Comparison of ENCODE assay signal across 10 mouse cellular contexts in the genomic region with DNA sequence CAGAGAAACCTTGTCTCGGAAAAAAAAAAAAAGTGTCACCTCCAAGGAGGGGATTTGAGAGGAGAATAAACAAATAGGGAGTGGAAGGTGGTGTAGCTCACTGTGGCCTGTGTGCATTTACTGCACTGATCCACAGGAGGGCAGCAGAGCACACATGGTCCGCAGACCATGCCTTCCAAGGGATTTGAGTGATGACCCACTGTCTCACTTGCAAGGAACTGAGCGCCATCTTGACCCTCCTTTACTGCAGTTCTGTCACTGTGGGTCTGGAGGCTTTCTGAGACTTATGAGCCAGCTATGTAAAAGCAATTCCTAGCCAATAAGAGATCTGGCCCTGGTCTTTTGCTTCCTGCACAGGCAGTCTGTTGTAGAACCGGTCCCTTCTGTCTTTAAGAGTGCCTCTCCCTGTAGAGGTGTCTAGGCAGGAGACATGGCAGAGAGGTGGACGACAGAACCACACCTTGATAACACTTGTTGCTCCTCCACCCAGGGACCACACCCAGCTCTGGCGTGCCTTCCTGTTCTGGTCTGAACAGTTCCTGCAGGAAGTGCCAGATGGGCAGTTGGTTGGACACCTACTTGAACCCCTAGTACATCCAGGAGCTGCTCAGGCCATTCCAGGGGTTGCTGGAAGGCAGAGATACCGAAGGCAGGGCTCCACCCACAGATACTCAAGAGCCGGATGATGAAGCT. TPM values are rescaled to one million over a fixed set of nuclear protein-coding genes. Genes with fewer than 3 reads are reported as not detected.
A peak's percentile ranks its signal among the peaks of the same experiment; 100 is the strongest.
DNase-seq lines count a peak whose midpoint lies in the region; ATAC-seq and TF ChIP-seq lines count a peak whose summit lies in the region.
"Had no signal": no experiment of that assay in that cellular context is flagged by ENCODE, and none has a peak within 500 bp of the region (broad histone marks: within the 10 kb centered on the region; RNA-seq: fewer than 3 reads in every experiment).

No protein-coding gene starts in this region.

- TF ChIP-seq RAD21 in CH12.LX (IDR thresholded peaks at IDR 0.05; ENCODE audit: low read depth, low read length): peak; percentile 85

- dilution Hi-C loops in CH12.LX (cut with MboI; ENCODE audit: extremely low pct_ligation_motif_present, extremely low pct_unique_long_range_greater_than_20kb, low sequenced_read_pairs): no loop called here

- peak; percentile 88 to 94 for TF ChIP-seq CTCF in CH12.LX (conservative IDR thresholded peaks at IDR 0.05 in 1 of 2, IDR thresholded peaks at IDR 0.05 in 1 of 2; ENCODE audit: low read depth in 2 of 2, low read length in 2 of 2)
- peak; percentile 97 for TF ChIP-seq CTCF in gastrocnemius, adult 2 months (IDR thresholded peaks at IDR 0.05)

- no peaks in the 10 kb centered on the region for H3K9me3 ChIP-seq in hindbrain, embryonic 10.5 days
- H3K9me3 ChIP-seq in hindbrain, embryonic 16.5 days (ENCODE audit: control insufficient read depth, low read length): no peaks in the 10 kb centered on the region
- peaks cover 2% of the 10 kb centered on the region for H3K9me3 ChIP-seq in CH12.LX (replicated peaks; ENCODE audit: low read length)
- no peaks in the 10 kb centered on the region for H3K9me3 ChIP-seq in stomach, embryonic 16.5 days (replicated peaks; ENCODE audit: control insufficient read depth, low read length)
- H3K9me3 ChIP-seq: embryonic facial prominence, embryonic 12.5 days; liver, embryonic 15.5 days had no signal

- 55% methylated on average over 8 of the region's 8 CpGs for WGBS in hindbrain, embryonic 10.5 days
- WGBS in hindbrain, embryonic 16.5 days: 56% methylated on average over 8 of the region's 8 CpGs
- 42% methylated on average over 8 of the region's 8 CpGs for WGBS in stomach, embryonic 16.5 days

- in situ Hi-C loops in CH12.LX (cut with MboI; ENCODE audit: low pct_ligation_motif_present, low pct_unique_long_range_greater_than_20kb, low sequenced_read_pairs): loop anchor here (5.0 to 25.0 kb wide), 2 partner anchors 125 to 435 kb away; a partner anchor contains a TSS

- H3K4me3 ChIP-seq in hindbrain, embryonic 10.5 days: no peak overlapping the region
- no peak overlapping the region for H3K4me3 ChIP-seq in hindbrain, embryonic 16.5 days (ENCODE audit: low read length)
- H3K4me3 ChIP-seq in CH12.LX (replicated peaks in 1 of 3; ENCODE audit: low read depth in 2 of 3, low read length in 2 of 3, poor library complexity in 1 of 3): no peak overlapping the region
- H3K4me3 ChIP-seq in gastrocnemius, adult 2 months: no peak overlapping the region
- no peak overlapping the region for H3K4me3 ChIP-seq in stomach, embryonic 16.5 days (replicated peaks; ENCODE audit: low read length)
- H3K4me3 ChIP-seq: embryonic facial prominence, embryonic 12.5 days; liver, embryonic 15.5 days had no signal

- no peak overlapping the region for H3K4me2 ChIP-seq in hindbrain, embryonic 16.5 days (ENCODE audit: low read length)
- H3K4me2 ChIP-seq in CH12.LX (ENCODE audit: insufficient read depth, low read depth, poor library complexity, severe bottlenecking): no peak overlapping the region
- no peak overlapping the region for H3K4me2 ChIP-seq in stomach, embryonic 16.5 days (ENCODE audit: low read depth, low read length)
- H3K4me2 ChIP-seq: embryonic facial prominence, embryonic 12.5 days; liver, embryonic 15.5 days had no signal

- DNase-seq in hindbrain, embryonic 10.5 days (ENCODE audit: low spot score): peak; percentile 71
- peak; percentile 51 for DNase-seq in CH12.LX (ENCODE audit: extremely low read depth)
- peak; percentile 9 for DNase-seq in c-Kit-negative CD71-positive TER-119-positive erythroid progenitor cells, embryonic 14.5 days (ENCODE audit: low read depth, low spot score)
- peak; percentile 71 for DNase-seq in gastrocnemius, adult 2 months
- DNase-seq in kidney, postnatal 25 days: peak; percentile 54 to 74

- TF ChIP-seq EP300 in CH12.LX (IDR thresholded peaks at IDR 0.05; ENCODE audit: low read length): no peak

- no peak for ATAC-seq in hindbrain, embryonic 16.5 days
- ATAC-seq in megakaryocyte, adult 5-6 weeks (ENCODE audit: poor library complexity, severe bottlenecking): peak; percentile 90
- ATAC-seq in stomach, embryonic 16.5 days (ENCODE audit: insufficient read depth, low FRiP score): no peak

- no peak for TF ChIP-seq POLR2A in CH12.LX (IDR thresholded peaks at IDR 0.05; ENCODE audit: low read depth, low read length)

- H3K36me3 ChIP-seq in hindbrain, embryonic 10.5 days: no peaks in the 10 kb centered on the region
- H3K36me3 ChIP-seq in hindbrain, embryonic 16.5 days (ENCODE audit: control insufficient read depth, insufficient read depth, low read length): no peaks in the 10 kb centered on the region
- no peaks in the 10 kb centered on the region for H3K36me3 ChIP-seq in CH12.LX (replicated peaks in 1 of 2; ENCODE audit: control insufficient read depth in 1 of 2, insufficient read depth in 1 of 2, low read length in 1 of 2)
- no peaks in the 10 kb centered on the region for H3K36me3 ChIP-seq in stomach, embryonic 16.5 days (ENCODE audit: control insufficient read depth, insufficient read depth, low read length)
- H3K36me3 ChIP-seq: embryonic facial prominence, embryonic 12.5 days; liver, embryonic 15.5 days had no signal

- no peak overlapping the region for H3K9ac ChIP-seq in hindbrain, embryonic 16.5 days (ENCODE audit: low read depth, low read length)
- no peak overlapping the region for H3K9ac ChIP-seq in CH12.LX (ENCODE audit: insufficient read depth, low read depth)
- no peak overlapping the region for H3K9ac ChIP-seq in stomach, embryonic 16.5 days (ENCODE audit: low read length)
- H3K9ac ChIP-seq: embryonic facial prominence, embryonic 12.5 days; liver, embryonic 15.5 days had no signal

- H3K27ac ChIP-seq in hindbrain, embryonic 10.5 days: peak overlapping the region; percentile 74
- H3K27ac ChIP-seq in hindbrain, embryonic 16.5 days (ENCODE audit: low read depth, low read length): no peak overlapping the region
- no peak overlapping the region for H3K27ac ChIP-seq in CH12.LX (ENCODE audit: insufficient read depth, low read depth)
- H3K27ac ChIP-seq in gastrocnemius, adult 2 months: no peak overlapping the region
- peak overlapping the region; percentile 20; the same call in 1 of the 2 replicates for H3K27ac ChIP-seq in stomach, embryonic 16.5 days (ENCODE audit: low read length)
- H3K27ac ChIP-seq: embryonic facial prominence, embryonic 12.5 days; liver, embryonic 15.5 days had no signal

- peaks cover 26% of the 10 kb centered on the region for H3K4me1 ChIP-seq in hindbrain, embryonic 10.5 days (replicated peaks)
- H3K4me1 ChIP-seq in hindbrain, embryonic 16.5 days (ENCODE audit: control insufficient read depth, insufficient read depth, low read depth, low read length): peaks cover 7% of the 10 kb centered on the region
- H3K4me1 ChIP-seq in CH12.LX (ENCODE audit: control insufficient read depth in 1 of 2, insufficient read depth in 2 of 2): no peaks in the 10 kb centered on the region
- peaks cover under 1% of the 10 kb centered on the region; the same call in 1 of the 2 replicates for H3K4me1 ChIP-seq in stomach, embryonic 16.5 days (ENCODE audit: control insufficient read depth, insufficient read depth, low read length)

- no peaks in the 10 kb centered on the region for H3K79me2 ChIP-seq in CH12.LX (replicated peaks; ENCODE audit: control insufficient read depth, extremely low read depth, insufficient read depth, poor library complexity, severe bottlenecking)

- peaks cover 42% of the 10 kb centered on the region for H3K27me3 ChIP-seq in hindbrain, embryonic 10.5 days (ENCODE audit: insufficient read depth, poor library complexity, severe bottlenecking)
- no peaks in the 10 kb centered on the region for H3K27me3 ChIP-seq in hindbrain, embryonic 16.5 days (replicated peaks; ENCODE audit: control insufficient read depth, insufficient read depth, low read length)
- H3K27me3 ChIP-seq in CH12.LX (replicated peaks): peaks cover 93% of the 10 kb centered on the region
- H3K27me3 ChIP-seq in stomach, embryonic 16.5 days (ENCODE audit: control insufficient read depth, insufficient read depth, low read length): no peaks in the 10 kb centered on the region

- intact Hi-C loops in gastrocnemius, adult 2 months (cut with DNase I): loop anchor here (1.0 to 10.0 kb wide), 3 partner anchors 130 to 437 kb away; a partner anchor contains a TSS

TF ChIP-seq in CH12.LX, 34 proteins besides CTCF, POLR2A, EP300 and RAD21:
- TF ChIP-seq CHD1 (IDR thresholded peaks at IDR 0.05; ENCODE audit: low read depth, low read length) (no peak), ELF1 (IDR thresholded peaks at IDR 0.05; ENCODE audit: low read depth, low read length) (no peak), MAX (IDR thresholded peaks at IDR 0.05; ENCODE audit: low read length) (no peak), BHLHE40 (IDR thresholded peaks at IDR 0.05; ENCODE audit: low read depth, low read length) (no peak), SMC3 (IDR thresholded peaks at IDR 0.05; ENCODE audit: low read depth, low read length) (peak; percentile 87), NRF1 (IDR thresholded peaks at IDR 0.05; ENCODE audit: low read depth, low read length) (no peak), HCFC1 (IDR thresholded peaks at IDR 0.05; ENCODE audit: low read depth, low read length) (no peak), MXI1 (IDR thresholded peaks at IDR 0.05; ENCODE audit: low read depth, low read length) (no peak)

RNA-seq across cellular contexts. Expression of a gene that starts 13.6 kb away (rescaled TPM):
- 8.8 and 17.4 TPM in 2 replicates for polyA plus RNA-seq in hindbrain, embryonic 10.5 days (2016; fragmentation: Nextera tagmentation; extraction: Ambion mirVana)
- 15.0 TPM in 2 replicates for polyA plus RNA-seq in hindbrain, embryonic 16.5 days (2015; fragmentation: Nextera tagmentation; extraction: Ambion mirVana)
- not detected in 2 replicates for total RNA-seq in CH12.LX (2012; rRNA removed)
- not detected in 2 replicates for total RNA-seq in CH12.LX (2014; rRNA removed)
- 0.07 and 0.08 TPM in 2 replicates for polyA plus RNA-seq in CH12.LX (2012; ENCODE audit: insufficient read length, low read depth)
- total RNA-seq in gastrocnemius, adult 2 months (2021): 10 to 100 TPM in 1 of 2 experiments, 1 to 10 TPM in 1; 7.4 to 12.5 TPM
- total RNA-seq in megakaryocyte, adult 5-6 weeks (2015): 0.11 and 0.21 TPM in 2 replicates
- total RNA-seq in megakaryocyte, adult 5-6 weeks (2017): 0.15 and 0.33 TPM in 2 replicates
- 17.0 and 17.7 TPM in 2 replicates for polyA plus RNA-seq in stomach, embryonic 16.5 days (2015; fragmentation: Nextera tagmentation; extraction: Ambion mirVana)

RNA-seq across cellular contexts. Expression of a gene that starts 46.7 kb away (rescaled TPM):
- polyA plus RNA-seq in hindbrain, embryonic 10.5 days (2016; fragmentation: Nextera tagmentation; extraction: Ambion mirVana): 46.2 and 54.6 TPM in 2 replicates
- 22.2 and 29.1 TPM in 2 replicates for polyA plus RNA-seq in hindbrain, embryonic 16.5 days (2015; fragmentation: Nextera tagmentation; extraction: Ambion mirVana)
- 47.6 and 50.6 TPM in 2 replicates for total RNA-seq in CH12.LX (2012; rRNA removed)
- total RNA-seq in CH12.LX (2014; rRNA removed): 46.7 and 47.5 TPM in 2 replicates
- polyA plus RNA-seq in CH12.LX (2012; ENCODE audit: insufficient read length, low read depth): 31.4 and 33.1 TPM in 2 replicates
- total RNA-seq in gastrocnemius, adult 2 months (2021): 10 to 100 TPM; 16.4 to 18.6 TPM
- 68.0 and 75.8 TPM in 2 replicates for total RNA-seq in megakaryocyte, adult 5-6 weeks (2015)
- 124 and 135 TPM in 2 replicates for total RNA-seq in megakaryocyte, adult 5-6 weeks (2017)
- polyA plus RNA-seq in stomach, embryonic 16.5 days (2015; fragmentation: Nextera tagmentation; extraction: Ambion mirVana): 55.3 and 57.0 TPM in 2 replicates

Comparison
In these comparisons a context has a peak if more than half of its experiments do, and no peak if none do; other contexts are left out.
1. H3K27ac ChIP-seq: peak in hindbrain, embryonic 10.5 days (single experiment) and stomach, embryonic 16.5 days (single experiment); none in hindbrain, embryonic 16.5 days (single experiment), CH12.LX (single experiment) and gastrocnemius, adult 2 months (single experiment).
2. DNase-seq: peak in every context shown above with its lines; median percentile 71 in hindbrain, embryonic 10.5 days; 71 in gastrocnemius, adult 2 months; 64 in kidney, postnatal 25 days; 51 in CH12.LX; 9 in c-Kit-negative CD71-positive TER-119-positive erythroid progenitor cells, embryonic 14.5 days.